Mouse (Mus musculus) E14TG2a.4 (cell line): Measurements from ENCODE around the gene Rbm24.

Experiments used
- H3K27me3 ChIP-seq: 2 replicates; pipeline ENCODE4 v1.6.1; 2014; ENCODE audit warnings: low read length, control low read depth; ENCODE audit not compliant: insufficient read depth
- H3K36me3 ChIP-seq: 2 replicates; pipeline ENCODE4 v1.6.1; 2014; ENCODE audit warnings: low read length, control low read depth; ENCODE audit not compliant: insufficient read depth
- H3K4me1 ChIP-seq: replicated peaks from 2 replicates; pipeline ENCODE4 v1.6.1; 2014; ENCODE audit warnings: low read depth, low read length, control low read depth
- H3K4me3 ChIP-seq: replicated peaks from 2 replicates; pipeline ENCODE4 v1.5.1; 2014; ENCODE audit warnings: mild to moderate bottlenecking, low read length
- H3K9me3 ChIP-seq: 2 replicates; pipeline ENCODE4 v1.6.1; 2014; ENCODE audit warnings: low read length, control low read depth
- CTCF ChIP-seq: conservative IDR thresholded peaks from 2 replicates; pipeline ENCODE4 v1.5.1; 2014; ENCODE audit warnings: low read length
- NANOG ChIP-seq: IDR thresholded peaks from 2 replicates; pipeline ENCODE4 v1.6.1; 2014; ENCODE audit warnings: borderline replicate concordance, low read length, mixed read lengths
- POU5F1 ChIP-seq: IDR thresholded peaks from 2 replicates; pipeline ENCODE4 v1.6.1; 2014; ENCODE audit warnings: low read length, borderline replicate concordance

Rbm24 gene

GRCm38 (mm10) chr13:46418141-46418601 lies at the start of gene Rbm24:
Gene Rbm24, plus strand, starts transcription at chr13:46418434.
- no peak for TF ChIP-seq POU5F1
- no peak for TF ChIP-seq CTCF
- TF ChIP-seq NANOG: no peak
- Histone ChIP-seq H3K4me1 (peaks cover 19% of the 10 kb centered on the region), H3K4me3 (peak within 1 kb of the TSS; percentile 71), H3K9me3 (no peaks in the 10 kb centered on the region), H3K27me3 (peaks cover 57% of the 10 kb centered on the region), H3K36me3 (no peaks in the 10 kb centered on the region)

GRCm38 (mm10) chr13:46372884-46373283 lies 45.4 kb upstream of the Rbm24 start:
- TF ChIP-seq NANOG (no peak), CTCF (no peak), POU5F1 (no peak)
- H3K36me3 ChIP-seq: no peaks in the 10 kb centered on the region
- no peaks in the 10 kb centered on the region for H3K27me3 ChIP-seq
- no peaks in the 10 kb centered on the region for H3K4me1 ChIP-seq
- no peak overlapping the region for H3K4me3 ChIP-seq
- H3K9me3 ChIP-seq: peaks cover 65% of the 10 kb centered on the region

DNA sequence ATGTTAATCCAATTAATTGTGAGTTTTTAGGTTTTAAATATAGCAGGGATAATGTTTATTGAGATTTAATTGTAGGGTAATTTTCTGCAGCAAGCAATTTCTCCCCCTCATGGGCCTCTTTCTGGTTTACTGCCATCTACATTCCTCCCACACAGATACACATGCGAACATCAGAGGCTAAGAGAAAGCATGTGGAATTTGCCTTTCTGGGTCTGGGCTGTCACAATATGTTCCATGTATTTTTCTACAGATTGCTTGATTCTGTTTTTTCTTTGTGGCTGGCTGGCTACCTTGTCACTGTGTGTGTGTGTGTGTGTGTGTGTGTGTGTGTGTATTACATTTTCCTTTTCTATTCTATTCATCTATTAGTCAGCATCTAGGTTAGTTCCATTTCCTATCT lies 42.9 kb upstream of the Rbm24 start:
- no peak for TF ChIP-seq POU5F1
- TF ChIP-seq CTCF: no peak
- no peak for TF ChIP-seq NANOG
- H3K27me3 ChIP-seq: no peaks in the 10 kb centered on the region
- no peaks in the 10 kb centered on the region for H3K4me1 ChIP-seq
- no peaks in the 10 kb centered on the region for H3K36me3 ChIP-seq
- H3K9me3 ChIP-seq: peaks cover 57% of the 10 kb centered on the region
- no peak overlapping the region for H3K4me3 ChIP-seq

GRCm38 (mm10) chr13:46387396-46387795 lies 30.8 kb upstream of the Rbm24 start:
- TF ChIP-seq NANOG (no peak), POU5F1 (no peak), CTCF (no peak)
- Histone ChIP-seq H3K4me1 (no peaks in the 10 kb centered on the region), H3K27me3 (no peaks in the 10 kb centered on the region), H3K36me3 (no peaks in the 10 kb centered on the region), H3K9me3 (peaks cover 48% of the 10 kb centered on the region), H3K4me3 (no peak overlapping the region)

DNA sequence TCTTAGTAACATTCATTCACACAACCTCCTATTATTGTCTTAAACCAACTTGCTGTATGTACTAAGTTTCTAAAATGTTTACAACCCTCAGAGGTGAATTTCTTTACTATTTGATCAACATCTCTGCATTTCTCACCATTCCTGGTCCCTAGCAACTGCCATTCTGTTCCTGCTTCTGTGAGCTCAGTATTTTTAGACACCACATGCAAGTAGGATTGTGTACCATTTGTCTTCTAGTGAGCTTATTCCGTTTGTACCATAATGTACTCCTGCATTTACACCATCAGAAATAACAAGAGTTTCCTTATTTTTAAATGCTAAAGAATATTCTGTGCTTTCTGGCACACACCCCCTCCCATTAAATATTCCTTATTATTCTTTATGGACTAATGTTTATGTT lies 26.6 kb upstream of the Rbm24 start:
- H3K27me3 ChIP-seq: no peaks in the 10 kb centered on the region
- peaks cover 21% of the 10 kb centered on the region; the same call in 1 of the 2 replicates for H3K9me3 ChIP-seq
- TF ChIP-seq POU5F1 (no peak), NANOG (no peak), CTCF (no peak)
- peaks cover 6% of the 10 kb centered on the region for H3K4me1 ChIP-seq
- no peak overlapping the region for H3K4me3 ChIP-seq
- no peaks in the 10 kb centered on the region for H3K36me3 ChIP-seq

- H3K4me3 ChIP-seq: no peak overlapping the region
- H3K36me3 ChIP-seq: no peaks in the 10 kb centered on the region
- peaks cover 18% of the 10 kb centered on the region; the same call in 1 of the 2 replicates for H3K9me3 ChIP-seq
- H3K4me1 ChIP-seq: peaks cover 6% of the 10 kb centered on the region
- TF ChIP-seq NANOG (no peak), POU5F1 (no peak)
- no peaks in the 10 kb centered on the region for H3K27me3 ChIP-seq
Measured at GRCm38 (mm10) chr13:46392893-46393292, 25.3 kb upstream of the Rbm24 start.

- peaks cover 6% of the 10 kb centered on the region for H3K4me1 ChIP-seq
- no peak for TF ChIP-seq NANOG
- H3K36me3 ChIP-seq: no peaks in the 10 kb centered on the region
- H3K4me3 ChIP-seq: no peak overlapping the region
- peaks cover 7% of the 10 kb centered on the region; the same call in 1 of the 2 replicates for H3K9me3 ChIP-seq
- no peaks in the 10 kb centered on the region for H3K27me3 ChIP-seq
Measured at GRCm38 (mm10) chr13:46393936-46394335, 24.3 kb upstream of the Rbm24 start.

DNA sequence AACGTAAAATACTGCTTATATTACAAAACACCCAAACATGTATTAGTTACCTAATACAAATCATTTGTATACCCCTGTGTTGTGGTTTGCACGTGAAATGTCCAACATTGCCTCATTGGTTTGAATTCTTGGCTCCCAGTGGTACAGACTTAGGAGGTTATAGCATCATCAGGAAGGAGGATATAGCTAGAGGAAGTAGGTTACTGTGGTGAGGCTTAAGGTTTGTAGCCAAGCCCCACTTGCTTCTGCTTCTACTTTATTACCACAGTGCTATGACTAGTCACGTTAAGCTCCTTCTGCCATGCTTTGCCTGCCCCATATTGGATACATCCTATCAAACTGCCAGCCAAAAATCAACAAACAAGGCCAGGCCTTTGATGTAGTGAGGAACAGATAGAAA lies 21.0 kb upstream of the Rbm24 start:
- Histone ChIP-seq H3K4me3 (no peak overlapping the region), H3K27me3 (no peaks in the 10 kb centered on the region), H3K9me3 (peaks cover 7% of the 10 kb centered on the region; the same call in 1 of the 2 replicates), H3K36me3 (no peaks in the 10 kb centered on the region), H3K4me1 (peaks cover 6% of the 10 kb centered on the region)
- TF ChIP-seq NANOG: no peak
- no peak for TF ChIP-seq POU5F1
- no peak for TF ChIP-seq CTCF

DNA sequence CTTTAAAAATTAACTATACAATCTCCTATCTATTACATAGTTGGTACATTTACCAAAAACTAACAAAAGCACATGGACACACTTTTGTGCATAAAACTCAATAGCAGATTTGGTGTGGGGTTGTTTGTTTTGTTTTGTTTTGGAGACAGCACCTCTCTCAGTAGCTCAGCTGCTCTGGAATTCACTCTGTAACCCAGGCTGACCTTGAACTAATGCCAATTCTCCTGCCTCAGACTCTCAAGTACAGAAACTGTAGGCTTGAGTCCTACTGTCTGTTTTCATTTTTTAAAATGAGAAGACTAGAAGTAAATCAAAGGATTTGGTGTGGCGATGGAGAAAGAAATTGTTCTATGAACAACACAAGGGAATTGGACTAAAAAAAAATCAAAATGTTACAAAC lies 11.1 kb upstream of the Rbm24 start:
- Histone ChIP-seq H3K4me3 (no peak overlapping the region), H3K36me3 (no peaks in the 10 kb centered on the region), H3K4me1 (no peaks in the 10 kb centered on the region), H3K27me3 (no peaks in the 10 kb centered on the region), H3K9me3 (peaks cover 3% of the 10 kb centered on the region; the same call in 1 of the 2 replicates)
- TF ChIP-seq POU5F1 (no peak), CTCF (no peak), NANOG (no peak)
